Mouse (Mus musculus): ENCODE results near the gene Tent4b.

Tent4b gene

DNA sequence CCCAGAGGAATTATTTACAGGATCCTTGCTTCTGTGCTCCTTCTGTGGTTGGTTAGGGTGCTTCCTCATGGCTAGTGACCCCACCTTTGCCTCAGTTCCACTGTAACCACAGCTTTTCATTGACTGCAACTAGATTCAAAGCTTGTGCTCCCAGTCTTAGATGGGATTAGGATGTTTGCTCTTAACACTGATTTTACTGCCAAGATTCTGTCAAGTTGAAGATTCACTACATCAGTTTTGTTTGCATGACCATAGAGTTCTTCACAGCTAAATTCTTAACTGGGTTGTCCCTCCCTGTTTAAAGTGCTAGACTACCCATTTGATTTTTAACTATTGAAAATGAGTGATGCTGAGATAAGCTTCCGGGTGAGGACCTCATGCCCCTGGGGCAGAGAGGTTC lies 29.3 kb downstream of the Tent4b start:
- DNase-seq (ENCODE audit: low spot score) = no peak

DNA sequence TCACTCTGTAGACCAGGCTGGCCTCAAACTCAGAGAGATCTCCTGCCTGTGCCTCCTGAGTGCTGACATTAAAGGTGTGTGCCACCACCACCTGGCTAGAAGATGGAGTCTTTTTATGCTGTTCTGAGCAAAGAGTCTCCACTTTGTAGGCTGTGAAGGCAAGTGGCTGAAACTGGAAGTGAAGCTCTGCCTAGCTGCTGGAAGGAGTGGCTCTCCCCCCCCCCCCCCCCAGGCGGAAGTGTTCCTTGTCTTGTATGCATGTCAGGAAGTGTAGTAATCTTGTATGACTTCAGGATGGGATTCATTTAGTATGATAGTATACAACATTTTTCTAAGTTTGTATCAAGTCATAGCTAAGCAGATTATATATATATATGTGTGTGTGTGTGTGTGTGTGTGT lies 29.8 kb downstream of the Tent4b start:
- no peak for DNase-seq (ENCODE audit: low spot score)

DNA sequence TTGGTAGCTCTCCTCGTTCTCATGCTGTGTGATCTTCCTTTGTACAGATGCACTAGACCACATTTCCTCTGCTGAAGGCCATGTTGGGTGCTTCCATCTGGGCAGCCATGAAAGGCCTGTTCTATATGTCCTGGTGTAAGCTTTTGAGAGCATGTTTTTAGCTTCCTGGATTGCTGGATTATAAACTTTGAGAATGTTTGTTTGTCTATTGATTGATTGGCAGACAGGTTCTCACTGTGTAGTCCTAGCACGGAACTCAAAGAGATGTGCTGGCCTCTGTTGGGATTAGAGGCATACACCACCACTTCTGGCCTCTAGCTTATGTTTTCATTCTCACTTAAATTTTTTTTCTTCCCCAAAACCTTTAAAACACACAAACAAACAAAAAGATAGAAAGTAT lies 37.7 kb downstream of the Tent4b start:
- no peak for DNase-seq (ENCODE audit: low spot score)

GRCm38 (mm10) chr8:88237606-88238005 lies 38.6 kb downstream of the Tent4b start:
- DNase-seq (ENCODE audit: low spot score) = no peak

DNA sequence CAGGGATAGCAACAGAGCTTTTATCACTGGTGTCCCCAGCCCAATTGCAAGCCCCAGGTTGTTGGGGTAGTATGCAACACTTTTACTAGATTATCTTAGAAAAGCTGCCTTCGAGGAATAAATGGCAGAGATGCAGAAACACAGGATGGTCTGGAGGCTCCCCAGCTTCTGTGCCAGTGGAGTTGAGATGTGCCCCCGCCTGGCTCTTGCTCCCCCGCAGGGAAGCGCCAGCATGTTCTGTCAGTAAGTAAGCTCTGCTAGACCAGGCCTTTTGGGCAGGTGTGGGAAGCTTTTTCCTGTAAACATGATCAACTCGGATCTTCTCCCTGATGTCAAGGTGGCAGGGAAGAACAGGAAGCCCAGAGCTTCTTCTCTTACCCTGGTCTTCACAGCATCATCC lies 40.3 kb downstream of the Tent4b start:
- no peak for DNase-seq (ENCODE audit: low spot score)

DNA sequence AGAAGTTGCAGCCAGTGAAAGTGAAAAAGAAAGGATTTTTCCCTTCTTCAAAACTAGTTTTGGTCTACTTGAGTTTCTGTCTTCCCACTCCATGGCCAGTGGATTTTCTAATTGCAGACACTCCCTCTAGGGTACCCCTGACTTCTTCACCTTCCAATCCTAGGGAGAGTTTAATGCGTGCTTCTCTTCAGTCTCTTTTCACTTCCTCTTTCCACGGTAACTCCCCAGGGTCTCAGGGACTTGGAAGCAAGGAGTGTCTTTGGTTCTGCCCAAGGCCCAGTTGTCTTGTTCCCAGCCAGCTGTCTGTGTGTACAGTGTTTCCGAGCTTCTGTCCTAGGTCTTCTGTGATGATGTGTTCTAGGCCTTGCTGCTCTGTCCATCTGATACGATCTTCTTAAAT lies 42.9 kb downstream of the Tent4b start:
- DNase-seq (ENCODE audit: low spot score) = no peak

DNA sequence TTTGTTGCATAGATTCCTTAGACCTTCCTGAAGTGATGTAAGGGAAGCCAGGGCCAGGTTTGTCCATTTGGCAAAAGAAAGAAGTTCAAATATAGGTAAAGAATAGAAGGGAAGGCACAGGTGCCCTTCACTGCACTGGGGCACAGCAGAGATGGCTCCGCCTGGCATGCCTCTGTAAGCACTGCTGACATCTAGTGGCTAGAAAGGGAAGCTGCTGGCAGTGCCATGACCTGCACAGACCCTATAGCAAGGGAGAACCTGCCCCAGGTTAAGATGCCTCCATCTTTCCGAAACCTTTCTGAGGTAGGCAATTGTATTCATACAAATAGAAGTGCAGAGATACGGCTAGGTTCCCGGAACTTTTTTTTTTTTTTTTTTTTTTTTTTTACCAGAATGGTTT lies 45.3 kb downstream of the Tent4b start:
- peak; percentile 70 for DNase-seq (ENCODE audit: low spot score)

GRCm38 (mm10) chr8:88252791-88253190 lies 53.8 kb downstream of the Tent4b start:
- DNase-seq (ENCODE audit: low spot score) = peak; percentile 34

DNA sequence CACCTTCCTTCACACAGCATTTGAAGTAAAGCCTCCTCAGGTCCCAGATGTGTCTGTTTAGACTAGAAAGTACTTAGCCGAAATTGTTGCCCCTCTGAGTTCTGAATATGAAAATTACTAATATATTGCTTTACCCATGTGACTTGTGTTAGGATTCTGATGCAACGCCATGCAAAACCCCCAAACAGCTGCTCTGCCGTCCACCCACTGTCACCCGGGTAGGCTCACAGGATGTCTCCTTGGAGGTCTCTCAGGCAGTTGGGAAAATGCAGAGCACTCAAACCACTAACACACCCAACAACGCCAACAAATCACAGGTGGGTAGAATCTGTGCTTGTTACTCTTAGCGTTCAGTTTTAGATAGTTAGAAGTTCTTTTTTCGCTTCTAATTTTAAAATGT lies 55.9 kb downstream of the Tent4b start:
- peak; percentile 34 for DNase-seq (ENCODE audit: low spot score)

- DNase-seq (ENCODE audit: low spot score) = no peak
Observed at GRCm38 (mm10) chr8:88258024-88258423, 59.0 kb downstream of the Tent4b start.

- no peak for DNase-seq (ENCODE audit: low spot score)
Observed at GRCm38 (mm10) chr8:88258544-88258943, 59.5 kb downstream of the Tent4b start.

- DNase-seq (ENCODE audit: low spot score) = no peak
Observed at GRCm38 (mm10) chr8:88260466-88260980, 61.5 kb downstream of the Tent4b start.

DNA sequence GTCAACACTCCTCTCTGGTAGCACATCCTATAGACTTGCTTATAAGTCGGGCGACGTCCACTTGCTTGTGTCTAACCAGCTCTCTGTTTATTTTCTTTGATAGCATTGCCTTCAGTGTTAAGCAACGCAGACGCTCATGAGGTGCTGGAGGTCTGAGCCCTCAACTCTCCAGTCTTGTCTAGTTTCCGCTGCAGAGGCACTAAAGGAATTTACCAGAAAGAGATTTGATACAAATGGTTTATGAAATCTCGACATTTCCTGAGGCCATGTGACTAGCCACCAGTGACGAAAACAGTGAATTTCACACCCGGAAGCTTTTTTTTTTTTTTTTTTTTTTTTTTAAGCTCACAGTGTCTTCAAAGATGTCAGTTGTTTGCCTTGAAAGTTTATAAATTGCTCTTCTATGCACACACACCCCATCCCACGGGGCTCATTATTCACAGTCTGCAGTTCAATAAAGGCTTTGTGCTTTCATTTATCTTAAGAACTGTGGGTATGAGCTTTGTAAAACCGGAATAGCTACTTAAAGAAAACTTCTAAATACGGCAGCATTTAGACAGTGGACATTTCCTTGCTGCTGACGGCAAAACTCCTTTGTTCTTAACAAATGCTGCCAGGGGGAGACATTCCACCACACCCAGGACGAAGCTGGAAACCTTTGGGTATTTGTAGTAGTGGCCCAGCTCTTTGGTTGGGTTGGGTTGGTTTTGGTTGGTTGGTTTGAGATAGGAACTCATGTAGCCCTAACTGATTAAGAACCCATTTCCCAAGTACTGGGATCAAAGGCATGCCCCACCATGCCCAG lies 64.0 kb downstream of the Tent4b start:
- DNase-seq (ENCODE audit: low spot score) = no peak

DNA sequence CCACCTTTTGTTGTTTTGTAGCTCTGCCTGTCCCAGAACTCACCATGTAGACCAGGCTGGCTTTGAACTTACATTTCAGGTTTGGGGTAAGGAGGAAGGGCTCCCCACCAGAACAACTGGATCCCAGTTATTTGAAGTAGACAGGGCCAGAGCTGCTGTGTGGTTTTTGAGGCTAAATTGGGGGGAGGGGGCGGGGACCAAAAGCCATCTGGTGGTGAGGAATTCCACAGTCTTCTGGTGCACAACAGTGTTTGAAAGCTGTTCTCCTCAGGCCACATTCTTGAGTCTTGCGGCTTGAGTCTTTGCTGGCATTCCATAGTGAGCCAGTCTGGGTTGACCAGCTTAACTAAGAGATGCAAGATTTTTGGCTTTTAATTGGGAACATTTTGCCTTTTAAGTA lies 66.5 kb downstream of the Tent4b start:
- DNase-seq (ENCODE audit: low spot score) = no peak

DNA sequence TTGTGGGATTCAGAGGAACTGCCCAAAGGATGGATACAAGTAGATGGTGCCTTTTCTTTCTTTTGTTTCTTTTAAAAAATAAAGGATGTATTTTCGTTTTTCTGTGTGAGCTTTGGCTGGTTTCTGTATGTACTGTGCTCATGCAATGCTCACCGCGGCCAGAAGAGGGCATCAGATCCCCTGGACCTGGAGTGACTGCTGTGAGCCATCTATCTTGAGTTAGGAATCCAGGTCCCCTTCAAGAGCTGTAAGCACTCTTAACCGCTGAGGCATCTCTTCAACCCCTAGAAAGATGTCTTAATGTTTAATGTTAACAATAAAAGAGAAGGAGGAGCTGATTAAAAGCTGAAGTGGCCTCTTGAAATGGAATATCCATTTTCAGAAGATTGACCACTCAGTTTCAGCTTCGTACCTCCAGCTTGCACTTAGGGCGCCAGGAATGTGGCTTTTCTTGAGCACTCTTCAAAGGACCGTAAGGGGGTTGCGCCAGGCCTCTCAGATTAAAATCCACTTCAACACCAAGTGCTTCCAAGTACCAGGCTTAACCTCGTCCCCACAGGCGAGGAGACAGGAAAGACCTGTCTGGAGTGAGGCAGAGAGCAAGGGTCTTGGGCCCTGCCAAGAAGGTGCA lies 67.3 kb downstream of the Tent4b start:
- peak; percentile 58 for DNase-seq (ENCODE audit: low spot score)

GRCm38 (mm10) chr8:88266801-88267403 lies 67.9 kb downstream of the Tent4b start:
- DNase-seq (ENCODE audit: low spot score) = no peak

GRCm38 (mm10) chr8:88269107-88269875 lies 70.3 kb downstream of the Tent4b start:
- no peak for DNase-seq (ENCODE audit: low spot score)

DNA sequence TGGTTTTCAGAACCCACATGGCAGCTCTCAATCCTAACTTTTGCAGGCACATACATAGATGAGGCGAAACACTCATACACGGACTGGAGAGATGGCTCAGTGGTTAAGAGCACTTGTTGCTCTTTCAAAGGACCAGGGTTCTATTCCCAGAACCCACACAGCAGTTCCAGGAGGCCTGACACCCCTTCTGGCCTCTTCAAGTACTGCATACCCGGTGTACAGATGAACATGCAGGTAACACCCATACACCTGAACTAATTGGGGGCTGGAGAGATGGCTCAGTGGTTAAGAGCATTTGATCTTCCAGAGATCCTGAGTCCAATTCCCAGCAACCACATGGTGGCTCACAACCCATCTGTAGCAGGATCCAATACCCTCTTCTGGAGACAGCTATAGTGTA lies 71.1 kb downstream of the Tent4b start:
- no peak for DNase-seq (ENCODE audit: low spot score)

GRCm38 (mm10) chr8:88272231-88273050 lies 73.4 kb downstream of the Tent4b start, which contains the start of gene Adcy7:
TSS of gene Adcy7 (plus strand) at chr8:88272403.
- no peak for DNase-seq (ENCODE audit: low spot score)

DNA sequence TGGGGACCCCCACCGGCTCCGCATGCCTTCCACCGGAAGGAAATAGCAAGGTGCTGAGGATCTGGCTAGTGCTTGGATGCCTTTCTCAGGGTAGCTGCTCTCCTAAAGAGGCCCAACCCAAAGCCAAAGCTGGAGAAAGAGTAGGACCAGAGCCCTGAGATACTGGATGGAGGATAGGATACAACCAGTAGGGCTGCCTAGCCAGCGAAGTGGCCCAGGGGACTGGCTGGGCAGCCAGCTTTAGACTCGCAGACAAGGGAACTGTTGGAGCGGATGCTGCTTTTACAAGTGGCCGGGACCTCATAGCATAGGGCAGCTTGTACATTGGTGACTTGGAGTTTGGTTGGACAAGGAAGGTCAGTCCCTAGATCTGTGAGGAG lies 74.0 kb downstream of the Tent4b start:
- DNase-seq (ENCODE audit: low spot score) = no peak

GRCm38 (mm10) chr8:88274090-88274489 lies 75.1 kb downstream of the Tent4b start:
- DNase-seq (ENCODE audit: low spot score) = no peak

Data from MN1 (cell line).